In the genomic region with DNA sequence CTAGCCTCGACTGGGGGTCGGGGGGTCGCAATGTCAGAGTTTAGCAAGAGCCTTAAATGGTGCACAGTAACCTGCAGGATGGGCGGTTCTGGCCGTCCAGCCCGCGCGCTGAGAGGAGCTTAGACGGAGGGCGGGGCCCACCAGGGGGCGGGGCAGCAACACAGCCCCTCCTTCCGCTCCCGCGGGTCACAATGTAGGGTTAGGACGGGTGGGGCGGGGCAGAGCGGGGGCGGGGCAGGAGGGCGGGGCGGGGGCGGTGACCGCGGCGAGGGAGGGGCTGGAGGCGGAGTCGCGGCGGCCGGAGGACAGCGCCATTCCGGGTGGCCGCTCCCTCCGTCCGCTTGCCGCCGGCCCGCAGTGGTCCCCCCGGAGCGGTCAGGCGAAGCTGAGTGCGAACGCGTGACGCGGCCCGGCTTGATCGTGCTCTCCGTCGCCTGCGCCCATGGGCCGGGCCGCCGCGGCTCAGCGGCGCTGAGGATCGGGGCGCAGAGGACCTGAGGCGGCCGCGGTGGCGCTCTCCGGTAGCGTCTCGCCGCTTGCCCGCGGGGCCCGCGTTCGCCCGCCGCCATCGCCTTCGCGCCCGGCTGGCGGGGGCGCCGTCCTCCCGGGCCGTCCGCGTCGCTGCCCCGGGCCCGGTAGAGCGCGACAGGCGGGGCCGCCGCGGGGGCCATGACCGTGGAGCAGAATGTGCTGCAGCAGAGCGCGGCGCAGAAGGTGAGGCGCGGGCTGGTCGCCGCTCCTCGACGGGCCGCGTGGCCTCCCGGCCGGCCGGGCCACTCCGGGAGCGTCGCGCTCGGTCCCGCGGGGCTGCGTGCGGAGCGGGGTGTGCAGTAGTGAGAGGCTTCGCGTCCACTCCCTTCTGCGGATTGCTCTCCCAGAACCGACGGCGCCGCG, we compare ENCODE assay signal across 8 mouse cellular contexts. TPM values are rescaled to one million over a fixed set of nuclear protein-coding genes. Genes with fewer than 3 reads are reported as not detected.
DNase-seq lines count a peak whose midpoint lies in the region; TF ChIP-seq lines count a peak whose summit lies in the region.

A gene (plus strand): TSS at position 280 of the 894 bp plus-strand sequence.

- peak within 1 kb of the TSS; percentile 87 for H3K4me3 ChIP-seq in bone marrow, adult 2 months (replicated peaks; ENCODE audit: control insufficient read depth, low read depth, low read length)
- H3K4me3 ChIP-seq in embryonic fibroblast, embryonic 13.5 days (ENCODE audit: insufficient read depth, low read length): peak within 1 kb of the TSS; percentile 100

- H3K4me1 ChIP-seq in bone marrow, adult 2 months (ENCODE audit: control insufficient read depth, insufficient read depth, low read length): peaks cover 2% of the 10 kb centered on the region
- peaks cover 2% of the 10 kb centered on the region; the same call in 1 of the 2 replicates for H3K4me1 ChIP-seq in embryonic fibroblast, embryonic 13.5 days (ENCODE audit: control insufficient read depth, insufficient read depth, low read length)

- no peak for TF ChIP-seq CTCF in bone marrow, adult 2 months (IDR thresholded peaks at IDR 0.05; ENCODE audit: control insufficient read depth, insufficient read depth, low read length)
- TF ChIP-seq CTCF in embryonic fibroblast, embryonic 13.5 days (IDR thresholded peaks at IDR 0.05; ENCODE audit: borderline replicate concordance, insufficient read depth, low read length): no peak

- WGBS in bone marrow, adult 2 months: 1% methylated on average over 123 of the region's 126 CpGs

- TF ChIP-seq POLR2A in bone marrow, adult 2 months (IDR thresholded peaks at IDR 0.05; ENCODE audit: borderline replicate concordance, control insufficient read depth, low read depth, low read length): peak; percentile 82
- TF ChIP-seq POLR2A in embryonic fibroblast, embryonic 13.5 days (IDR thresholded peaks at IDR 0.05; ENCODE audit: low read depth, low read length): peak; percentile 92

- H3K27ac ChIP-seq in bone marrow, adult 2 months (ENCODE audit: control insufficient read depth, insufficient read depth, low read depth, low read length, poor library complexity): peak within 1 kb of the TSS; percentile 97
- peak within 1 kb of the TSS; percentile 26 for H3K27ac ChIP-seq in embryonic fibroblast, embryonic 13.5 days (ENCODE audit: insufficient read depth, low read length)

- peak; percentile 89 for DNase-seq in A20 (ENCODE audit: low read depth, low spot score)
- peak; percentile 88 to 93 for DNase-seq in heart, adult 9 months (ENCODE audit: low spot score in 2 of 2)
- peak; percentile 96 for DNase-seq in kidney, adult 9 months
- peak; percentile 97 for DNase-seq in liver
- DNase-seq in monocyte, adult 2 months (ENCODE audit: low read depth in 1 of 2, low spot score in 2 of 2): peak; percentile 73 to 85
- DNase-seq in spleen, postnatal 14 days (ENCODE audit: low spot score in 2 of 2): peak; percentile 89 to 92

RNA-seq across cellular contexts. Expression of the gene that starts here (rescaled TPM):
- polyA plus RNA-seq in bone marrow, adult 2 months (2011; ENCODE audit: insufficient read depth, insufficient read length, low replicate concordance, missing spikeins): 47.0 and 54.2 TPM in 2 replicates
- polyA plus RNA-seq in embryonic fibroblast, embryonic 13.5 days (2011; ENCODE audit: insufficient read length, low read depth, missing spikeins): 29.7 and 31.3 TPM in 2 replicates

Comparison
In these comparisons a context has a peak if more than half of its experiments do, and no peak if none do; other contexts are left out.
1. Peak in every context shown above with its lines: DNase-seq, H3K4me3 ChIP-seq and H3K27ac ChIP-seq.